Mouse (Mus musculus) hindbrain, postnatal 0 days (tissue): ENCODE results near the gene Cfap126. TPM values are rescaled to one million over a fixed set of nuclear protein-coding genes. Genes with fewer than 3 reads are reported as not detected.

Experiments used
- ATAC-seq: fragments of 200-750 bp; cut with Nextera tagmentation; 2 replicates; pipeline ENCODE4 v1.8.0; 2017; ENCODE audit warnings: mild to moderate bottlenecking, moderate TSS enrichment, moderate library complexity
- DNase-seq: peaks from one replicate; pipeline ENCODE4 v3.0.0-alpha.2; 2015; ENCODE audit warnings: low spot score
- H3K27ac ChIP-seq: fragments of 300-500 bp; sonication (generic); 2 replicates; pipeline ENCODE4 v1.5.1; 2014; ENCODE audit warnings: mild to moderate bottlenecking
- H3K27me3 ChIP-seq: fragments of 300-500 bp; sonication (generic); 2 replicates; pipeline ENCODE4 v1.6.1; 2014; ENCODE audit warnings: low read length, mixed read lengths; ENCODE audit not compliant: insufficient read depth
- H3K36me3 ChIP-seq: fragments of 300-500 bp; sonication (generic); 2 replicates; pipeline ENCODE4 v1.6.1; 2014; ENCODE audit warnings: low read length, mixed read lengths; ENCODE audit not compliant: insufficient read depth
- H3K4me1 ChIP-seq: fragments of 300-500 bp; sonication (generic); 2 replicates; pipeline ENCODE4 v1.6.1; 2014; ENCODE audit warnings: antibody characterized with exemption, low read length, mixed read lengths; ENCODE audit not compliant: insufficient read depth
- H3K4me2 ChIP-seq: fragments of 300-500 bp; sonication (generic); 2 replicates; pipeline ENCODE4 v1.6.1; 2014; ENCODE audit warnings: low read depth, mild to moderate bottlenecking, low read length, moderate library complexity, mixed read lengths
- H3K4me3 ChIP-seq: fragments of 300-500 bp; sonication (generic); 2 replicates; pipeline ENCODE4 v1.5.1; 2014; ENCODE audit warnings: low read length
- H3K9ac ChIP-seq: fragments of 300-500 bp; sonication (generic); replicated peaks from 2 replicates; pipeline ENCODE4 v1.6.1; 2014; ENCODE audit warnings: mild to moderate bottlenecking, low read length, moderate library complexity, mixed read lengths
- H3K9me3 ChIP-seq: fragments of 300-500 bp; sonication (generic); 2 replicates; pipeline ENCODE4 v1.6.1; 2016; ENCODE audit warnings: low read length, mixed read lengths
- CTCF ChIP-seq: IDR thresholded peaks from 2 replicates; pipeline ENCODE4 v1.5.1; 2016; ENCODE audit warnings: antibody characterized with exemption, control low read depth, low read depth
- WGBS: fragments of 180-500 bp; shearing (Covaris S2); extraction: QIAGEN DNeasy Blood & Tissue Kit; methylation state at CpG from one replicate; pipeline ENCODE4 v1.1.7; 2014; 5-methylcytosine and 5-hydroxymethylcytosine counted together
- polyA plus RNA-seq: library from polyadenylated mRNA; unstranded; fragments of >200 nt; fragmentation: Nextera tagmentation; extraction: Ambion mirVana; gene quantifications from 2 replicates; pipeline ENCODE4 v1.2.1, GENCODE M21; 2015
- total RNA-seq: library from RNA; depleted of rRNA; stranded (reverse); fragments of >200 nt; gene quantifications from 2 replicates; pipeline ENCODE4 v1.2.3, GENCODE M21; 2014

The Cfap126 gene
- total and polyA plus RNA-seq, 2 experiments from 2014 or later, result 2.7 to 12.2 TPM

GRCm38 (mm10) chr1:171150838-171151391, 37.2 kb downstream of the Cfap126 start:
- peak; percentile 43 for DNase-seq
- no peaks in the 10 kb centered on the region for H3K27me3 ChIP-seq
- H3K4me3 ChIP-seq, result peak overlapping the region; percentile 89
- H3K9ac ChIP-seq, result peak overlapping the region; percentile 89
- peak overlapping the region; percentile 68 for H3K27ac ChIP-seq
- ATAC-seq, result peak; percentile 15; the same call in 1 of the 2 replicates
- no peaks in the 10 kb centered on the region for H3K36me3 ChIP-seq
- H3K4me2 ChIP-seq, result peak overlapping the region; percentile 71
- 3% methylated on average over 18 of the region's 18 CpGs for WGBS
- no peaks in the 10 kb centered on the region for H3K9me3 ChIP-seq
- H3K4me1 ChIP-seq, result peaks cover 3% of the 10 kb centered on the region; the same call in 1 of the 2 replicates
- no peak for TF ChIP-seq CTCF

GRCm38 (mm10) chr1:171151966-171152365, 38.2 kb downstream of the Cfap126 start:
- no peaks in the 10 kb centered on the region for H3K9me3 ChIP-seq
- H3K36me3 ChIP-seq, result no peaks in the 10 kb centered on the region
- no peak overlapping the region for H3K9ac ChIP-seq
- H3K4me1 ChIP-seq, result peaks cover 3% of the 10 kb centered on the region; the same call in 1 of the 2 replicates
- no peak overlapping the region for H3K4me2 ChIP-seq
- H3K27ac ChIP-seq, result no peak overlapping the region
- no peaks in the 10 kb centered on the region for H3K27me3 ChIP-seq
- H3K4me3 ChIP-seq, result no peak overlapping the region
- 82% methylated on average over 4 of the region's 4 CpGs for WGBS
- ATAC-seq (no peak), DNase-seq (no peak)
- no peak for TF ChIP-seq CTCF

- Histone ChIP-seq H3K36me3 (no peaks in the 10 kb centered on the region), H3K4me3 (no peak overlapping the region), H3K4me2 (no peak overlapping the region), H3K27ac (no peak overlapping the region), H3K4me1 (no peaks in the 10 kb centered on the region), H3K27me3 (0 out of 2 replicates have a peak, but pooled peaks cover 6% of the 10 kb centered on the region), H3K9me3 (no peaks in the 10 kb centered on the region), H3K9ac (no peak overlapping the region)
- 55% methylated on average over 3 of the region's 3 CpGs for WGBS
- TF ChIP-seq CTCF, result no peak
- ATAC-seq, result no peak
- no peak for DNase-seq
Observed at GRCm38 (mm10) chr1:171156644-171157043, 42.9 kb downstream of the Cfap126 start.

GRCm38 (mm10) chr1:171157965-171158364, 44.2 kb downstream of the Cfap126 start:
- 0 out of 2 replicates have a peak, but pooled peaks cover 6% of the 10 kb centered on the region for H3K27me3 ChIP-seq
- no peak overlapping the region for H3K4me2 ChIP-seq
- ATAC-seq, result no peak
- H3K9ac ChIP-seq, result no peak overlapping the region
- no peaks in the 10 kb centered on the region for H3K9me3 ChIP-seq
- H3K27ac ChIP-seq, result no peak overlapping the region
- no peak for TF ChIP-seq CTCF
- H3K36me3 ChIP-seq, result no peaks in the 10 kb centered on the region
- no peaks in the 10 kb centered on the region for H3K4me1 ChIP-seq
- DNase-seq, result no peak
- no peak overlapping the region for H3K4me3 ChIP-seq

- H3K4me2 ChIP-seq, result peak overlapping the region; percentile 37
- H3K4me1 ChIP-seq, result no peaks in the 10 kb centered on the region
- H3K36me3 ChIP-seq, result no peaks in the 10 kb centered on the region
- H3K4me3 ChIP-seq, result peak overlapping the region; percentile 15
- H3K27ac ChIP-seq, result no peak overlapping the region
- no peak overlapping the region for H3K9ac ChIP-seq
- 4% methylated on average over 15 of the region's 15 CpGs for WGBS
- 0 out of 2 replicates have a peak, but pooled peaks cover 6% of the 10 kb centered on the region for H3K27me3 ChIP-seq
- H3K9me3 ChIP-seq, result no peaks in the 10 kb centered on the region
- TF ChIP-seq CTCF, result no peak
- DNase-seq, result no peak
- no peak for ATAC-seq
Observed at GRCm38 (mm10) chr1:171159485-171159975, 45.8 kb downstream of the Cfap126 start.

- Histone ChIP-seq H3K4me2 (no peak overlapping the region), H3K4me1 (no peaks in the 10 kb centered on the region)
- ATAC-seq, result no peak
Observed at GRCm38 (mm10) chr1:171162526-171162925, 48.8 kb downstream of the Cfap126 start.

GRCm38 (mm10) chr1:171164258-171164657, 50.5 kb downstream of the Cfap126 start:
- no peak for ATAC-seq
- H3K4me2 ChIP-seq, result no peak overlapping the region
- H3K4me1 ChIP-seq, result no peaks in the 10 kb centered on the region
- no peak overlapping the region for H3K27ac ChIP-seq
- no peak overlapping the region for H3K4me3 ChIP-seq
- peak; percentile 42 for TF ChIP-seq CTCF
- no peaks in the 10 kb centered on the region for H3K9me3 ChIP-seq
- WGBS, result 47% methylated on average over 3 of the region's 3 CpGs
- H3K36me3 ChIP-seq, result no peaks in the 10 kb centered on the region
- H3K9ac ChIP-seq, result no peak overlapping the region
- peak; percentile 49 for DNase-seq
- H3K27me3 ChIP-seq, result no peaks in the 10 kb centered on the region

More at GRCm38 (mm10) chr1:171162526-171162925, 48.8 kb downstream of the Cfap126 start:
- Histone ChIP-seq H3K27me3 (0 out of 2 replicates have a peak, but pooled peaks cover 6% of the 10 kb centered on the region), H3K9me3 (no peaks in the 10 kb centered on the region), H3K36me3 (no peaks in the 10 kb centered on the region), H3K27ac (no peak overlapping the region), H3K9ac (no peak overlapping the region), H3K4me3 (no peak overlapping the region)
- WGBS, result 100% methylated on average over 3 of the region's 3 CpGs
- DNase-seq, result no peak
- no peak for TF ChIP-seq CTCF
